ENCODE assay signal across 9 mouse cellular contexts in the genomic region with DNA sequence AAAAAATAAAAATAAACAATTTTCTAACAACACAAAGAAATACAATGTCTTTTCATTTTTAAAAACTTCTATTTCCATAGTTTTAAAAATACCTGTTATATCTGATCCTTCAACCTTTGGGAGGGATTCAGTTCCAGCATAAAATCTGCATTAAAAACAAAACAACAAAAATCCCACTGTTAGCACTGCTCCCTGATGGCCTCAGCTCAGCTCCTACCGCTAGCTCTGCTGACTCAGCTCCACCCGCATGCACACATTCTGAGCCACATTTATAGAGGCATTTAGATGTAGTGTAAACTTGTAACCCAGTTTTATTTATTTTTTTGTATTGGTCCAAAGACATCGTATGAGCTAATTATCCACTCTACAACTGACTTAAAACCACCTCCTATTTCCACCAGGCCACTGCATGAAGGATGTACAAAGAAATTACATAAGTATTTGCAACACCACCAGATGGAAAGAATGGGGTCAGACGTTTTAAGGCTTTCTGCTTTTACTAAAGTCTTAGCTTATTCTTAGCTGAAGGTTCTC. TPM values are rescaled to one million over a fixed set of nuclear protein-coding genes. Genes with fewer than 3 reads are reported as not detected.
DNase-seq lines count a peak whose midpoint lies in the region; ATAC-seq and TF ChIP-seq lines count a peak whose summit lies in the region.
"Had no signal": no experiment of that assay in that cellular context is flagged by ENCODE, and none has a peak within 500 bp of the region (broad histone marks: within the 10 kb centered on the region; RNA-seq: fewer than 3 reads in every experiment).

No protein-coding gene starts in this region.

- no peak for TF ChIP-seq EP300 in heart, adult 2 months (IDR thresholded peaks at IDR 0.05; ENCODE audit: insufficient read depth, low read depth, low read length)

- ATAC-seq in G1E (ENCODE audit: extremely low read depth, insufficient number of reproducible peaks, low FRiP score, poor library complexity, severe bottlenecking): no peak
- ATAC-seq in forebrain, postnatal 0 days: no peak

- no peak for TF ChIP-seq POLR2A in heart, adult 2 months (IDR thresholded peaks at IDR 0.05; ENCODE audit: insufficient read depth, low read depth, low read length)

- H3K79me2 ChIP-seq in heart, adult 2 months (replicated peaks; ENCODE audit: control insufficient read depth, insufficient read depth, low read length): no peaks in the 10 kb centered on the region
- peaks cover 57% of the 10 kb centered on the region for H3K79me2 ChIP-seq in macrophage (ENCODE audit: inconsistent target)

- no peak for TF ChIP-seq CTCF in heart, adult 2 months (IDR thresholded peaks at IDR 0.05)
- no peak for TF ChIP-seq CTCF in G1E (IDR thresholded peaks at IDR 0.05; ENCODE audit: low read depth, low read length)
- no peak for TF ChIP-seq CTCF in forebrain, postnatal 0 days (IDR thresholded peaks at IDR 0.05; ENCODE audit: low read depth)

- intact Hi-C loops in heart, adult 2 months (cut with DNase I): no loop called here
- intact Hi-C loops in heart, postnatal 25 days (cut with DNase I): no loop called here

- H3K27ac ChIP-seq in heart, adult 2 months: no peak overlapping the region
- no peak overlapping the region for H3K27ac ChIP-seq in forebrain, postnatal 0 days (ENCODE audit: low read depth, low read length)
- H3K27ac ChIP-seq in macrophage: peak overlapping the region; percentile 96; the same call in 1 of the 2 replicates

- H3K4me2 ChIP-seq in forebrain, postnatal 0 days (ENCODE audit: low read depth): peak overlapping the region; percentile 55

- H3K27me3 ChIP-seq in heart, adult 2 months (ENCODE audit: control insufficient read depth, insufficient read depth, low read length): no peaks in the 10 kb centered on the region
- H3K27me3 ChIP-seq in G1E (ENCODE audit: insufficient read depth, low read length): no peaks in the 10 kb centered on the region
- H3K27me3 ChIP-seq in forebrain, postnatal 0 days (ENCODE audit: insufficient read depth, low read length): no peaks in the 10 kb centered on the region
- H3K27me3 ChIP-seq: Patski had no signal

- H3K4me1 ChIP-seq in heart, adult 2 months (ENCODE audit: control insufficient read depth, insufficient read depth, low read length): peaks cover 5% of the 10 kb centered on the region
- peaks cover 41% of the 10 kb centered on the region for H3K4me1 ChIP-seq in G1E (ENCODE audit: insufficient read depth, low read depth, low read length)
- H3K4me1 ChIP-seq in forebrain, postnatal 0 days (ENCODE audit: insufficient read depth): peaks cover 3% of the 10 kb centered on the region; the same call in 1 of the 2 replicates

- H3K9ac ChIP-seq in heart, adult 2 months (ENCODE audit: low read depth, low read length): no peak overlapping the region; the same call in 1 of the 2 replicates
- peak overlapping the region; percentile 59 for H3K9ac ChIP-seq in forebrain, postnatal 0 days

- H3K4me3 ChIP-seq in heart, adult 2 months: peak overlapping the region; percentile 88
- H3K4me3 ChIP-seq in G1E (ENCODE audit: low read depth, low read length) (peak overlapping the region; percentile 79), macrophage (ENCODE audit: inconsistent target) (peak overlapping the region; percentile 81)
- H3K4me3 ChIP-seq in forebrain, postnatal 0 days (ENCODE audit: low read depth, low read length): peak overlapping the region; percentile 67

- H3K9me3 ChIP-seq in G1E (replicated peaks): no peaks in the 10 kb centered on the region
- H3K9me3 ChIP-seq in forebrain, postnatal 0 days (ENCODE audit: low read length): no peaks in the 10 kb centered on the region

- DNase-seq in heart, adult 2 months: no peak
- DNase-seq in heart, postnatal 25 days (ENCODE audit: low spot score): no peak
- peak; percentile 13 for DNase-seq in G1E (ENCODE audit: low spot score)
- no peak for DNase-seq in forebrain, postnatal 0 days
- no peak for DNase-seq in cerebellum, postnatal 14 days
- no peak for DNase-seq in adrenal gland, adult 18-20 months (ENCODE audit: low spot score in 2 of 2)
- DNase-seq in adrenal gland, postnatal 25 days: no peak

- peaks cover 7% of the 10 kb centered on the region for H3K36me3 ChIP-seq in heart, adult 2 months (ENCODE audit: control insufficient read depth, insufficient read depth, low read length)
- peaks cover 64% of the 10 kb centered on the region for H3K36me3 ChIP-seq in G1E (replicated peaks)
- H3K36me3 ChIP-seq in forebrain, postnatal 0 days (ENCODE audit: insufficient read depth): peaks cover 23% of the 10 kb centered on the region
- peaks cover 24% of the 10 kb centered on the region for H3K36me3 ChIP-seq in macrophage (ENCODE audit: inconsistent target)

- 3% methylated on average over 4 of the region's 4 CpGs for WGBS in heart, adult 2 months
- WGBS in forebrain, postnatal 0 days: 10% methylated on average over 4 of the region's 4 CpGs
- WGBS in macrophage (ENCODE audit: missing documents): 8% methylated on average over 4 of the region's 4 CpGs

RNA-seq across cellular contexts. Expression of gene Ptcd3, which starts 0.8 kb away (rescaled TPM):
- 100 to 1,000 TPM; 112 to 118 TPM for total RNA-seq in heart, adult 2 months (2021)
- polyA plus RNA-seq in heart, adult 2 months (2012; rRNA removed): 41.9 and 79.8 TPM in 2 replicates
- total RNA-seq in heart, postnatal 25 days (2021): 100 to 1,000 TPM; 128 to 129 TPM
- 143 and 173 TPM in 2 replicates for total RNA-seq in G1E (2014; fragmentation: Nextera tagmentation)
- 191 and 198 TPM in 2 replicates for total RNA-seq in G1E (2017)
- 4.3 and 6.2 TPM in 2 replicates for polyA plus RNA-seq in G1E (2012)
- total RNA-seq in forebrain, postnatal 0 days (2014; rRNA removed): 80.7 and 91.1 TPM in 2 replicates
- 54.0 and 63.5 TPM in 2 replicates for polyA plus RNA-seq in forebrain, postnatal 0 days (2015; fragmentation: Nextera tagmentation; extraction: Ambion mirVana)
- total RNA-seq in macrophage (2018; cell fraction: chromatin; rRNA removed): 100 to 1,000 TPM in 7 of 26 experiments, 10 to 100 TPM in 19; 17.0 to 123 (median 77.9) TPM
- 10 to 100 TPM; 10.5 to 19.9 (median 14.5) TPM for total RNA-seq in macrophage (2018; cell fraction: cytosol; rRNA removed)
- total RNA-seq in macrophage (2018; cell fraction: nucleus; rRNA removed): 100 to 1,000 TPM in 2 of 26 experiments, 10 to 100 TPM in 24; 11.6 to 119 (median 36.1) TPM
- polyA plus RNA-seq in macrophage (2018): 13.1 to 37.8 TPM (median 34.7 TPM) in 3 replicates
- total RNA-seq in adrenal gland, adult 18-20 months (2021): 10 to 100 TPM; 95.0 to 97.9 TPM
- total RNA-seq in adrenal gland, postnatal 25 days (2021): 107 and 108 TPM in 2 replicates

RNA-seq across cellular contexts. Expression of gene Polr1a, which starts 1.1 kb away (rescaled TPM):
- 10 to 100 TPM; 41.6 to 46.2 TPM for total RNA-seq in heart, adult 2 months (2021)
- polyA plus RNA-seq in heart, adult 2 months (2012; rRNA removed): 16.1 and 21.7 TPM in 2 replicates
- total RNA-seq in heart, postnatal 25 days (2021): 10 to 100 TPM; 41.9 TPM
- total RNA-seq in G1E (2014; fragmentation: Nextera tagmentation) (55.2 and 62.4 TPM in 2 replicates), G1E (2017) (72.1 and 79.5 TPM in 2 replicates)
- polyA plus RNA-seq in G1E (2012) (18.7 and 31.8 TPM in 2 replicates), macrophage (2018) (6.1 to 26.9 TPM (median 16.6 TPM) in 3 replicates)
- 20.3 and 20.9 TPM in 2 replicates for total RNA-seq in forebrain, postnatal 0 days (2014; rRNA removed)
- polyA plus RNA-seq in forebrain, postnatal 0 days (2015; fragmentation: Nextera tagmentation; extraction: Ambion mirVana): 8.1 and 13.5 TPM in 2 replicates
- total RNA-seq in macrophage (2018; cell fraction: chromatin; rRNA removed): 10 to 100 TPM in 24 of 26 experiments, 1 to 10 TPM in 2; 9.3 to 50.1 (median 26.3) TPM
- total RNA-seq in macrophage (2018; cell fraction: cytosol; rRNA removed): 10 to 100 TPM in 11 of 26 experiments, 1 to 10 TPM in 15; 5.5 to 15.6 (median 9.3) TPM
- total RNA-seq in macrophage (2018; cell fraction: nucleus; rRNA removed): 10 to 100 TPM in 20 of 26 experiments, 1 to 10 TPM in 6; 5.1 to 50.8 (median 13.2) TPM
- 10 to 100 TPM; 52.5 to 75.2 TPM for total RNA-seq in adrenal gland, adult 18-20 months (2021)
- total RNA-seq in adrenal gland, postnatal 25 days (2021): 75.1 and 76.9 TPM in 2 replicates
